Mouse (Mus musculus) telencephalon, adult 2 months (tissue): Measurements from ENCODE around the gene Olfr1410.
A peak's percentile ranks its signal among the peaks of the same experiment; 100 is the strongest.

Source experiments
- DNase-seq: peaks from one replicate; pipeline ENCODE4 v3.0.0-alpha.2; 2011; ENCODE audit warnings: low read depth, low spot score

Gene Olfr1410

GRCm38 (mm10) chr1:92640393-92640792, 34.8 kb downstream of the Olfr1410 start:
- no peak for DNase-seq

GRCm38 (mm10) chr1:92641514-92642272, 36.1 kb downstream of the Olfr1410 start, which contains the start of gene Cops9:
TSS of gene Cops9 (minus strand) at chr1:92641985.
- peak; percentile 91 for DNase-seq

- DNase-seq: no peak
Observed at GRCm38 (mm10) chr1:92643691-92644090, 38.1 kb downstream of the Olfr1410 start.

- DNase-seq: no peak
Observed at GRCm38 (mm10) chr1:92644916-92645315, 39.3 kb downstream of the Olfr1410 start.

GRCm38 (mm10) chr1:92646111-92646510, 40.5 kb downstream of the Olfr1410 start:
- DNase-seq: no peak

GRCm38 (mm10) chr1:92646601-92647000, 41.0 kb downstream of the Olfr1410 start:
- no peak for DNase-seq

- no peak for DNase-seq
Observed at GRCm38 (mm10) chr1:92647026-92647425, 41.4 kb downstream of the Olfr1410 start.

- no peak for DNase-seq
Observed at GRCm38 (mm10) chr1:92647752-92648151, 42.2 kb downstream of the Olfr1410 start.

GRCm38 (mm10) chr1:92648197-92648596, 42.6 kb downstream of the Olfr1410 start:
- DNase-seq: no peak

GRCm38 (mm10) chr1:92648673-92649072, 43.1 kb downstream of the Olfr1410 start, which contains the start of gene Otos:
TSS of gene Otos (minus strand) at chr1:92648841.
- no peak for DNase-seq

GRCm38 (mm10) chr1:92651467-92651866, 45.9 kb downstream of the Olfr1410 start:
- DNase-seq: no peak

- DNase-seq: no peak
Observed at GRCm38 (mm10) chr1:92653179-92653578, 47.6 kb downstream of the Olfr1410 start.

GRCm38 (mm10) chr1:92654676-92655075, 49.1 kb downstream of the Olfr1410 start:
- DNase-seq: no peak

GRCm38 (mm10) chr1:92657025-92657820, 51.6 kb downstream of the Olfr1410 start:
- no peak for DNase-seq

GRCm38 (mm10) chr1:92659392-92659791, 53.8 kb downstream of the Olfr1410 start:
- DNase-seq: no peak
